ENCODE assay signal across 18 mouse cellular contexts in the genomic region with DNA sequence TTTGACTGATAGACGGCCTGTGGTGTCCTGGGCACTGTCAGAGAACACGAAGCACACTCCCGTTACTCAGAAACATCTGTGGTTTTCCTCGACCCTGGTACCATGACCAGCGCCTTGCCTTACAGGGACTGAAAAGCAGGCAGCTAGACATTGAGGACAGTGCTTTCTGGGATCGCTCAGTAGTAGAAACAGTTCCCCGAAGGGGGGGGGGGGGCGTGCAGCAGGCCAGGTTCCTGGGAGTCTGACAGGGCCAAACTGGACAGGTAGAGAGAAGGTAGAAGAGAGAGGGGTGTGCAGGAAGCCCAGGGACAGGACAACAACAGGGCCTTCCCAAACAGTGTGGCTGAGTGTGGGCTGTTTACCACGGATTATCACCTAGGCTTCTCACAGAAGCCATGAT.
DNase-seq lines count a peak whose midpoint lies in the region; ATAC-seq and TF ChIP-seq lines count a peak whose summit lies in the region.
"Had no signal": no experiment of that assay in that cellular context is flagged by ENCODE, and none has a peak within 500 bp of the region (broad histone marks: within the 10 kb centered on the region; RNA-seq: fewer than 3 reads in every experiment).

No protein-coding gene starts in this region.

- TF ChIP-seq CTCF in midbrain, postnatal 0 days (IDR thresholded peaks at IDR 0.05): no peak

- no peak overlapping the region for H3K4me2 ChIP-seq in hindbrain, embryonic 12.5 days (replicated peaks)
- no peak overlapping the region for H3K4me2 ChIP-seq in midbrain, embryonic 12.5 days (replicated peaks)
- H3K4me2 ChIP-seq in midbrain, postnatal 0 days (ENCODE audit: low read depth, low read length, poor library complexity, severe bottlenecking): no peak overlapping the region
- H3K4me2 ChIP-seq: embryonic facial prominence, embryonic 12.5 days; heart, embryonic 13.5 days; hindbrain, embryonic 14.5 days had no signal

- ATAC-seq in hindbrain, embryonic 12.5 days (ENCODE audit: low FRiP score): no peak
- ATAC-seq in midbrain, embryonic 12.5 days (ENCODE audit: low FRiP score, low read depth): no peak
- no peak for ATAC-seq in midbrain, postnatal 0 days (ENCODE audit: low FRiP score)
- ATAC-seq: intestine, postnatal 0 days had no signal

- WGBS in hindbrain, embryonic 10.5 days: 35% methylated on average over 9 of the region's 9 CpGs
- 37% methylated on average over 9 of the region's 9 CpGs for WGBS in hindbrain, embryonic 12.5 days
- WGBS in midbrain, embryonic 12.5 days: 28% methylated on average over 8 of the region's 9 CpGs
- 43% methylated on average over 8 of the region's 9 CpGs for WGBS in midbrain, postnatal 0 days

- H3K4me1 ChIP-seq in hindbrain, embryonic 10.5 days (replicated peaks): peaks cover 68% of the 10 kb centered on the region
- peaks cover 29% of the 10 kb centered on the region for H3K4me1 ChIP-seq in hindbrain, embryonic 12.5 days
- peaks cover 57% of the 10 kb centered on the region for H3K4me1 ChIP-seq in midbrain, embryonic 12.5 days
- H3K4me1 ChIP-seq in midbrain, postnatal 0 days (ENCODE audit: insufficient read depth, low read length): no peaks in the 10 kb centered on the region; the same call in 1 of the 2 replicates

- H3K27ac ChIP-seq in hindbrain, embryonic 10.5 days: 0 out of 2 replicates have a peak overlapping the region, but pooled peaks have one; percentile 3
- no peak overlapping the region for H3K27ac ChIP-seq in hindbrain, embryonic 12.5 days
- H3K27ac ChIP-seq in midbrain, embryonic 12.5 days (replicated peaks): peak overlapping the region; percentile 10; the same call in 1 of the 2 replicates
- no peak overlapping the region for H3K27ac ChIP-seq in midbrain, postnatal 0 days (ENCODE audit: low read depth, low read length)
- H3K27ac ChIP-seq: embryonic facial prominence, embryonic 12.5 days; heart, embryonic 13.5 days; hindbrain, embryonic 14.5 days had no signal

- H3K9me3 ChIP-seq in hindbrain, embryonic 10.5 days: no peaks in the 10 kb centered on the region
- H3K9me3 ChIP-seq in hindbrain, embryonic 12.5 days (replicated peaks): no peaks in the 10 kb centered on the region
- no peaks in the 10 kb centered on the region for H3K9me3 ChIP-seq in midbrain, embryonic 12.5 days
- H3K9me3 ChIP-seq in midbrain, postnatal 0 days (ENCODE audit: low read length): no peaks in the 10 kb centered on the region
- H3K9me3 ChIP-seq: embryonic facial prominence, embryonic 12.5 days; heart, embryonic 13.5 days had no signal

- H3K9ac ChIP-seq in hindbrain, embryonic 12.5 days: no peak overlapping the region
- H3K9ac ChIP-seq in midbrain, embryonic 12.5 days (replicated peaks): no peak overlapping the region
- H3K9ac ChIP-seq in midbrain, postnatal 0 days (replicated peaks; ENCODE audit: low read length, poor library complexity, severe bottlenecking): no peak overlapping the region
- H3K9ac ChIP-seq: embryonic facial prominence, embryonic 12.5 days; heart, embryonic 13.5 days; hindbrain, embryonic 14.5 days had no signal

- DNase-seq in embryo, embryonic 9.5 days (ENCODE audit: extremely low spot score): peak; percentile 24
- DNase-seq in embryo, embryonic 11 days: no peak
- peak; percentile 4 for DNase-seq in hindbrain, embryonic 10.5 days (ENCODE audit: low spot score)
- no peak for DNase-seq in midbrain, postnatal 0 days (ENCODE audit: low spot score)
- DNase-seq in heart, postnatal 4 days: no peak
- DNase-seq: adrenal gland, postnatal 10 days; cerebellum, adult 11 months; cerebellum, adult 8-10 months; cerebellum, postnatal 14 days; gastrocnemius, postnatal 36 days; heart, adult 11 months; heart, postnatal 36 days had no signal

- no peaks in the 10 kb centered on the region for H3K36me3 ChIP-seq in hindbrain, embryonic 10.5 days
- H3K36me3 ChIP-seq in hindbrain, embryonic 12.5 days: no peaks in the 10 kb centered on the region
- no peaks in the 10 kb centered on the region for H3K36me3 ChIP-seq in midbrain, embryonic 12.5 days
- H3K36me3 ChIP-seq in midbrain, postnatal 0 days (ENCODE audit: insufficient read depth, low read length): no peaks in the 10 kb centered on the region
- H3K36me3 ChIP-seq: embryonic facial prominence, embryonic 12.5 days; heart, embryonic 13.5 days had no signal

- H3K27me3 ChIP-seq in hindbrain, embryonic 10.5 days (ENCODE audit: insufficient read depth, poor library complexity, severe bottlenecking): peaks cover 62% of the 10 kb centered on the region
- peaks cover 47% of the 10 kb centered on the region for H3K27me3 ChIP-seq in hindbrain, embryonic 12.5 days
- H3K27me3 ChIP-seq in midbrain, embryonic 12.5 days: peaks cover 60% of the 10 kb centered on the region
- H3K27me3 ChIP-seq in midbrain, postnatal 0 days (ENCODE audit: insufficient read depth, low read length): peaks cover 37% of the 10 kb centered on the region

- H3K4me3 ChIP-seq in hindbrain, embryonic 10.5 days: no peak overlapping the region
- no peak overlapping the region for H3K4me3 ChIP-seq in hindbrain, embryonic 12.5 days
- H3K4me3 ChIP-seq in midbrain, embryonic 12.5 days: no peak overlapping the region
- no peak overlapping the region for H3K4me3 ChIP-seq in midbrain, postnatal 0 days (ENCODE audit: low read depth, low read length)
- H3K4me3 ChIP-seq: embryonic facial prominence, embryonic 12.5 days; heart, embryonic 13.5 days had no signal

Comparison
In these comparisons a context has a peak if more than half of its experiments do, and no peak if none do; other contexts are left out.
1. DNase-seq: peak in embryo, embryonic 9.5 days (single experiment) and hindbrain, embryonic 10.5 days (single experiment); none in embryo, embryonic 11 days (single experiment), midbrain, postnatal 0 days (single experiment) and heart, postnatal 4 days (single experiment).
2. H3K27ac ChIP-seq: peak in hindbrain, embryonic 10.5 days (single experiment) and midbrain, embryonic 12.5 days (single experiment); none in hindbrain, embryonic 12.5 days (single experiment) and midbrain, postnatal 0 days (single experiment).